Mouse (Mus musculus) neutrophil, adult 59 days (primary cell): ENCODE data around the gene Olfr992. TPM values are rescaled to one million over a fixed set of nuclear protein-coding genes. Genes with fewer than 3 reads are reported as not detected.

Experiments used
- total RNA-seq, 2 experiments: library from RNA; stranded (reverse); gene quantifications; 1 replicate in 1 of 2; 2 replicates in 1 of 2; pipeline ENCODE4 v1.2.4; 2023

The Olfr992 gene
- total RNA-seq, result not detected

GRCm38 (mm10) chr2:85409369-85409768, at the start of gene Olfr992:
Gene Olfr992 (minus strand): TSS chr2:85409469.

GRCm38 (mm10) chr2:85443539-85443938, 34.3 kb upstream of the Olfr992 start, which contains the start of gene Olfr995:
Gene Olfr995 (minus strand): TSS chr2:85443639.

GRCm38 (mm10) chr2:85436351-85436750, 27.1 kb upstream of the Olfr992 start, which contains the start of gene Olfr994:
Gene Olfr994 (minus strand): TSS chr2:85436451.

GRCm38 (mm10) chr2:85414777-85415176, 5.5 kb upstream of the Olfr992 start, which contains the start of gene Olfr993:
Gene Olfr993 (minus strand): TSS chr2:85414877.

GRCm38 (mm10) chr2:85363127-85363526, 46.1 kb downstream of the Olfr992 start, which contains the start of gene Olfr988:
Gene Olfr988 (minus strand): TSS chr2:85363227.

Other genes starting within 250 kb of the Olfr992 start
- not detected for gene Lrrc55, start 212.3 kb downstream of the Olfr992 start, total RNA-seq
- gene Olfr987, start 70.2 kb downstream of the Olfr992 start, total RNA-seq, result not detected
- not detected for gene Olfr988, start 46.2 kb downstream of the Olfr992 start, total RNA-seq
- gene Olfr993, start 5.4 kb upstream of the Olfr992 start, total RNA-seq, result not detected
- gene Olfr994, start 27.0 kb upstream of the Olfr992 start, total RNA-seq, result not detected
- gene Olfr995, start 34.2 kb upstream of the Olfr992 start, total RNA-seq, result not detected
- not detected for gene 4833423E24Rik, start 109.6 kb upstream of the Olfr992 start, total RNA-seq
- gene Olfr996, start 169.7 kb upstream of the Olfr992 start, total RNA-seq, result not detected
- gene Olfr998, start 179.5 kb upstream of the Olfr992 start, total RNA-seq, result not detected
- not detected for gene Olfr1000, start 202.4 kb upstream of the Olfr992 start, total RNA-seq
- gene Olfr1002, start 241.2 kb upstream of the Olfr992 start, total RNA-seq, result not detected